Mouse (Mus musculus): ENCODE results near the gene Fgfr2. TPM values are rescaled to one million over a fixed set of nuclear protein-coding genes. Genes with fewer than 3 reads are reported as not detected.

Fgfr2 gene
- polyA plus RNA-seq, 1 experiment from 2014 or later, result 11.4 TPM

GRCm38 (mm10) chr7:131812116-131812515, 1311.0 kb downstream of the Fgfr2 start:
- H3K27me3 ChIP-seq (ENCODE audit: control insufficient read depth, insufficient read depth, low read depth, low read length), result no peaks in the 10 kb centered on the region
- H3K9ac ChIP-seq (ENCODE audit: low read depth, low read length), result no peak overlapping the region
- H3K9me3 ChIP-seq (replicated peaks; ENCODE audit: control insufficient read depth, low read length), result no peaks in the 10 kb centered on the region
- no peak overlapping the region for H3K4me2 ChIP-seq (ENCODE audit: low read depth, low read length)
- ATAC-seq (ENCODE audit: low read depth), result no peak
- 61% methylated on average over 6 of the region's 6 CpGs for WGBS (ENCODE audit: insufficient replicate concordance)
- H3K36me3 ChIP-seq (ENCODE audit: control insufficient read depth, insufficient read depth), result no peaks in the 10 kb centered on the region
- no peaks in the 10 kb centered on the region for H3K4me1 ChIP-seq (ENCODE audit: control insufficient read depth, low read depth, low read length)
- no peak overlapping the region for H3K27ac ChIP-seq (ENCODE audit: low read length)
- no peak overlapping the region for H3K4me3 ChIP-seq (ENCODE audit: low read depth, low read length)

- no peak overlapping the region for H3K4me2 ChIP-seq (ENCODE audit: low read depth, low read length)
- 58% methylated on average over 4 of the region's 4 CpGs for WGBS (ENCODE audit: insufficient replicate concordance)
- no peaks in the 10 kb centered on the region for H3K9me3 ChIP-seq (replicated peaks; ENCODE audit: control insufficient read depth, low read length)
- H3K4me1 ChIP-seq (ENCODE audit: control insufficient read depth, low read depth, low read length), result no peaks in the 10 kb centered on the region
- no peak overlapping the region for H3K27ac ChIP-seq (ENCODE audit: low read length)
- no peaks in the 10 kb centered on the region for H3K36me3 ChIP-seq (ENCODE audit: control insufficient read depth, insufficient read depth)
- ATAC-seq (ENCODE audit: low read depth), result no peak
- H3K4me3 ChIP-seq (ENCODE audit: low read depth, low read length), result no peak overlapping the region
- no peaks in the 10 kb centered on the region for H3K27me3 ChIP-seq (ENCODE audit: control insufficient read depth, insufficient read depth, low read depth, low read length)
- H3K9ac ChIP-seq (ENCODE audit: low read depth, low read length), result no peak overlapping the region
Observed at GRCm38 (mm10) chr7:131810916-131811315, 1312.2 kb downstream of the Fgfr2 start.

GRCm38 (mm10) chr7:131809584-131810181, 1313.5 kb downstream of the Fgfr2 start:
- no peak overlapping the region for H3K4me2 ChIP-seq (ENCODE audit: low read depth, low read length)
- ATAC-seq (ENCODE audit: low read depth), result 0 out of 2 replicates have a peak, but pooled peaks have one; percentile 41
- WGBS (ENCODE audit: insufficient replicate concordance), result 45% methylated on average over 5 of the region's 5 CpGs

GRCm38 (mm10) chr7:131807257-131807656, 1315.9 kb downstream of the Fgfr2 start:
- no peaks in the 10 kb centered on the region for H3K27me3 ChIP-seq (ENCODE audit: control insufficient read depth, insufficient read depth, low read depth, low read length)
- WGBS (ENCODE audit: insufficient replicate concordance), result 25% methylated on average over 2 of the region's 2 CpGs
- H3K36me3 ChIP-seq (ENCODE audit: control insufficient read depth, insufficient read depth), result no peaks in the 10 kb centered on the region
- no peaks in the 10 kb centered on the region for H3K4me1 ChIP-seq (ENCODE audit: control insufficient read depth, low read depth, low read length)
- no peak overlapping the region for H3K27ac ChIP-seq (ENCODE audit: low read length)
- H3K4me3 ChIP-seq (ENCODE audit: low read depth, low read length), result no peak overlapping the region
- H3K9ac ChIP-seq (ENCODE audit: low read depth, low read length), result no peak overlapping the region
- no peaks in the 10 kb centered on the region for H3K9me3 ChIP-seq (replicated peaks; ENCODE audit: control insufficient read depth, low read length)
- no peak for ATAC-seq (ENCODE audit: low read depth)
- no peak overlapping the region for H3K4me2 ChIP-seq (ENCODE audit: low read depth, low read length)

More at GRCm38 (mm10) chr7:131809584-131810181, 1313.5 kb downstream of the Fgfr2 start:
- Histone ChIP-seq H3K36me3 (ENCODE audit: control insufficient read depth, insufficient read depth) (no peaks in the 10 kb centered on the region), H3K4me1 (ENCODE audit: control insufficient read depth, low read depth, low read length) (no peaks in the 10 kb centered on the region), H3K27me3 (ENCODE audit: control insufficient read depth, insufficient read depth, low read depth, low read length) (no peaks in the 10 kb centered on the region), H3K9ac (ENCODE audit: low read depth, low read length) (no peak overlapping the region), H3K27ac (ENCODE audit: low read length) (no peak overlapping the region), H3K9me3 (replicated peaks; ENCODE audit: control insufficient read depth, low read length) (no peaks in the 10 kb centered on the region), H3K4me3 (ENCODE audit: low read depth, low read length) (no peak overlapping the region)

GRCm38 (mm10) chr7:131805525-131806202, 1317.5 kb downstream of the Fgfr2 start:
- Histone ChIP-seq H3K27me3 (ENCODE audit: control insufficient read depth, insufficient read depth, low read depth, low read length) (no peaks in the 10 kb centered on the region), H3K4me3 (ENCODE audit: low read depth, low read length) (no peak overlapping the region), H3K9ac (ENCODE audit: low read depth, low read length) (no peak overlapping the region), H3K27ac (ENCODE audit: low read length) (no peak overlapping the region), H3K4me2 (ENCODE audit: low read depth, low read length) (no peak overlapping the region), H3K9me3 (replicated peaks; ENCODE audit: control insufficient read depth, low read length) (no peaks in the 10 kb centered on the region), H3K4me1 (ENCODE audit: control insufficient read depth, low read depth, low read length) (no peaks in the 10 kb centered on the region), H3K36me3 (ENCODE audit: control insufficient read depth, insufficient read depth) (no peaks in the 10 kb centered on the region)
- no peak for ATAC-seq (ENCODE audit: low read depth)
- 59% methylated on average over 9 of the region's 9 CpGs for WGBS (ENCODE audit: insufficient replicate concordance)

GRCm38 (mm10) chr7:131800416-131801045, 1322.6 kb downstream of the Fgfr2 start:
- Histone ChIP-seq H3K4me1 (ENCODE audit: control insufficient read depth, low read depth, low read length) (no peaks in the 10 kb centered on the region), H3K9ac (ENCODE audit: low read depth, low read length) (no peak overlapping the region), H3K4me2 (ENCODE audit: low read depth, low read length) (no peak overlapping the region), H3K4me3 (ENCODE audit: low read depth, low read length) (no peak overlapping the region), H3K27me3 (ENCODE audit: control insufficient read depth, insufficient read depth, low read depth, low read length) (no peaks in the 10 kb centered on the region), H3K27ac (ENCODE audit: low read length) (no peak overlapping the region), H3K36me3 (ENCODE audit: control insufficient read depth, insufficient read depth) (no peaks in the 10 kb centered on the region), H3K9me3 (replicated peaks; ENCODE audit: control insufficient read depth, low read length) (no peaks in the 10 kb centered on the region)
- ATAC-seq (ENCODE audit: low read depth), result no peak
- WGBS (ENCODE audit: insufficient replicate concordance), result 39% methylated on average over 6 of the region's 6 CpGs

GRCm38 (mm10) chr7:131797161-131797560, 1326.0 kb downstream of the Fgfr2 start:
- no peak for ATAC-seq (ENCODE audit: low read depth)
- WGBS (ENCODE audit: insufficient replicate concordance), result 62% methylated on average over 6 of the region's 6 CpGs
- Histone ChIP-seq H3K27me3 (ENCODE audit: control insufficient read depth, insufficient read depth, low read depth, low read length) (no peaks in the 10 kb centered on the region), H3K9ac (ENCODE audit: low read depth, low read length) (no peak overlapping the region), H3K4me2 (ENCODE audit: low read depth, low read length) (no peak overlapping the region), H3K4me1 (ENCODE audit: control insufficient read depth, low read depth, low read length) (no peaks in the 10 kb centered on the region), H3K4me3 (ENCODE audit: low read depth, low read length) (no peak overlapping the region), H3K9me3 (replicated peaks; ENCODE audit: control insufficient read depth, low read length) (no peaks in the 10 kb centered on the region), H3K27ac (ENCODE audit: low read length) (no peak overlapping the region), H3K36me3 (ENCODE audit: control insufficient read depth, insufficient read depth) (no peaks in the 10 kb centered on the region)

- WGBS (ENCODE audit: insufficient replicate concordance), result 57% methylated on average over 10 of the region's 10 CpGs
- Histone ChIP-seq H3K9me3 (replicated peaks; ENCODE audit: control insufficient read depth, low read length) (no peaks in the 10 kb centered on the region), H3K4me3 (ENCODE audit: low read depth, low read length) (no peak overlapping the region), H3K9ac (ENCODE audit: low read depth, low read length) (no peak overlapping the region), H3K4me1 (ENCODE audit: control insufficient read depth, low read depth, low read length) (no peaks in the 10 kb centered on the region), H3K27ac (ENCODE audit: low read length) (no peak overlapping the region), H3K27me3 (ENCODE audit: control insufficient read depth, insufficient read depth, low read depth, low read length) (no peaks in the 10 kb centered on the region), H3K4me2 (ENCODE audit: low read depth, low read length) (no peak overlapping the region), H3K36me3 (ENCODE audit: control insufficient read depth, insufficient read depth) (no peaks in the 10 kb centered on the region)
- ATAC-seq (ENCODE audit: low read depth), result no peak
Observed at GRCm38 (mm10) chr7:131788595-131789206, 1334.4 kb downstream of the Fgfr2 start.

GRCm38 (mm10) chr7:131785721-131786120, 1337.4 kb downstream of the Fgfr2 start:
- WGBS (ENCODE audit: insufficient replicate concordance), result 69% methylated on average over 3 of the region's 3 CpGs
- ATAC-seq (ENCODE audit: low read depth), result no peak
- no peak overlapping the region for H3K27ac ChIP-seq (ENCODE audit: low read length)

More at GRCm38 (mm10) chr7:131785721-131786120, 1337.4 kb downstream of the Fgfr2 start:
- no peaks in the 10 kb centered on the region for H3K4me1 ChIP-seq (ENCODE audit: control insufficient read depth, low read depth, low read length)
- H3K4me2 ChIP-seq (ENCODE audit: low read depth, low read length), result no peak overlapping the region
- H3K9ac ChIP-seq (ENCODE audit: low read depth, low read length), result no peak overlapping the region
- no peak overlapping the region for H3K4me3 ChIP-seq (ENCODE audit: low read depth, low read length)
- no peaks in the 10 kb centered on the region for H3K27me3 ChIP-seq (ENCODE audit: control insufficient read depth, insufficient read depth, low read depth, low read length)
- H3K36me3 ChIP-seq (ENCODE audit: control insufficient read depth, insufficient read depth), result no peaks in the 10 kb centered on the region
- H3K9me3 ChIP-seq (replicated peaks; ENCODE audit: control insufficient read depth, low read length), result no peaks in the 10 kb centered on the region
